Mouse (Mus musculus) embryonic facial prominence, embryonic 14.5 days (tissue): ENCODE measurements at regions not wholly inside any gene's neighbourhood (a gene's known extent, or its start where the extent isn't known, plus 50 kb on each side); places are given as distances from the start of the nearest gene placed in this dataset. TPM values are rescaled to one million over a fixed set of nuclear protein-coding genes. Genes with fewer than 3 reads are reported as not detected.

Experiments used
- ATAC-seq: fragments of 200-750 bp; cut with Nextera tagmentation; 2 replicates; pipeline ENCODE4 v1.8.0; 2017; ENCODE audit warnings: low read depth, moderate number of reproducible peaks, moderate TSS enrichment
- DNase-seq: peaks from one replicate; pipeline ENCODE4 v3.0.0-alpha.2; 2015; ENCODE audit warnings: low spot score
- H3K27ac ChIP-seq: fragments of 300-500 bp; sonication (generic); replicated peaks from 2 replicates; pipeline ENCODE4 v1.5.1; 2014; ENCODE audit warnings: low read depth, mild to moderate bottlenecking, low read length, moderate library complexity
- H3K27me3 ChIP-seq: fragments of 300-500 bp; sonication (generic); replicated peaks from 2 replicates; pipeline ENCODE4 v1.6.1; 2014; ENCODE audit warnings: low read length; ENCODE audit not compliant: control insufficient read depth, insufficient read depth
- H3K36me3 ChIP-seq: fragments of 300-500 bp; sonication (generic); 2 replicates; pipeline ENCODE4 v1.6.1; 2014; ENCODE audit warnings: low read length, mixed read lengths; ENCODE audit not compliant: control insufficient read depth, insufficient read depth
- H3K4me1 ChIP-seq: fragments of 300-500 bp; sonication (generic); 2 replicates; pipeline ENCODE4 v1.6.1; 2014; ENCODE audit warnings: antibody characterized with exemption, low read length; ENCODE audit not compliant: control insufficient read depth, insufficient read depth
- H3K4me2 ChIP-seq: fragments of 300-500 bp; sonication (generic); 2 replicates; pipeline ENCODE4 v1.6.1; 2014; ENCODE audit warnings: low read depth, mild to moderate bottlenecking, low read length, moderate library complexity, mixed read lengths
- H3K4me3 ChIP-seq: fragments of 300-500 bp; sonication (generic); 2 replicates; pipeline ENCODE4 v1.5.1; 2014; ENCODE audit warnings: low read depth, mild to moderate bottlenecking, low read length
- H3K9ac ChIP-seq: fragments of 300-500 bp; sonication (generic); 2 replicates; pipeline ENCODE4 v1.6.1; 2014; ENCODE audit warnings: low read depth, mild to moderate bottlenecking, low read length, moderate library complexity, mixed read lengths
- H3K9me3 ChIP-seq: fragments of 300-500 bp; sonication (generic); 2 replicates; pipeline ENCODE4 v1.6.1; 2016; ENCODE audit warnings: low read length; ENCODE audit not compliant: control insufficient read depth
- WGBS: fragments of 180-500 bp; shearing (Covaris S2); extraction: QIAGEN DNeasy Blood & Tissue Kit; methylation state at CpG from one replicate; pipeline ENCODE4 v1.1.7; 2014; 5-methylcytosine and 5-hydroxymethylcytosine counted together
- microRNA-seq: library from miRNA; unstranded; fragments of <30 nt; microRNA quantifications from one replicate; pipeline ENCODE4, GENCODE M21; 2016; ENCODE audit warnings: borderline number of aligned reads

GRCm38 (mm10) chr11:24864637-24865036 lies 786.8 kb downstream of the Bcl11a start:
- Histone ChIP-seq H3K4me1 (no peaks in the 10 kb centered on the region), H3K4me2 (no peak overlapping the region), H3K9me3 (no peaks in the 10 kb centered on the region), H3K27ac (no peak overlapping the region), H3K4me3 (no peak overlapping the region), H3K27me3 (no peaks in the 10 kb centered on the region), H3K36me3 (no peaks in the 10 kb centered on the region), H3K9ac (no peak overlapping the region)
- 73% methylated on average over 11 of the region's 11 CpGs for WGBS
- DNase-seq (no peak), ATAC-seq (no peak)

- WGBS, result 51% methylated on average over 3 of the region's 3 CpGs
Measured at GRCm38 (mm10) chr11:24865067-24865796, 787.4 kb downstream of the Bcl11a start.

More at GRCm38 (mm10) chr11:24865067-24865796, 787.4 kb downstream of the Bcl11a start:
- DNase-seq (no peak), ATAC-seq (no peak)
- Histone ChIP-seq H3K4me2 (no peak overlapping the region), H3K36me3 (no peaks in the 10 kb centered on the region), H3K4me3 (no peak overlapping the region), H3K9ac (no peak overlapping the region), H3K27me3 (no peaks in the 10 kb centered on the region), H3K4me1 (no peaks in the 10 kb centered on the region), H3K27ac (no peak overlapping the region), H3K9me3 (no peaks in the 10 kb centered on the region)

Small RNA genes in the stretch of these regions (microRNA-seq; reads per million reads assigned to microRNA genes)
- not detected for gene Gm25507
